Mouse (Mus musculus) liver (tissue): ENCODE data around the gene Chaf1a.

Source experiments
- DNase-seq: peaks from one replicate; pipeline ENCODE4 v3.0.0-alpha.2; 2020; ENCODE audit warnings: mixed read lengths

Gene Chaf1a

GRCm38 (mm10) chr17:56119981-56120880 lies 80.0 kb downstream of the Chaf1a start:
- no peak for DNase-seq

DNA sequence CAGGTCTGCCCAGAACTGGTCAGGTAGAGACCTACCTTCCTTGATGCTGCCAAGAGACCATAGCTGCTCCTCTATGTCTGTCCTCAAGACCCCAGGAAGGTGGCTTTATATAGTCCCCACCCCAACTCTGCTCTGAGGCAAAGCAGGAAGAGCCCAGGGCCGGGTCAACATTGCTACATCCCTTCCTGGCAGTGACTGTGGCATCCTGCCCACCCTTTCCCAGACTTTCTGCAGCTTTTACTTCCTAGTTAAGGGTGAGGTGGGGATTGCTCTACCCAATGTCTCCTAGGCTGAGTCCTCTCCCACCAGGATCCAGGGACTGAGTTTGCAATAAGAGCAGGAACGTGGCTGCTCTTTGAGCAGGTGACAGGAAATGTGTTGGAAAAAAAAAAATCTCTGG lies 81.6 kb downstream of the Chaf1a start, which contains the start of gene Lrg1:
Gene Lrg1, minus strand, starts transcription at position 176 of the 400 bp plus-strand sequence.
- no peak for DNase-seq
